Mouse (Mus musculus): ENCODE results near the gene 4930442H23Rik. TPM values are rescaled to one million over a fixed set of nuclear protein-coding genes. Genes with fewer than 3 reads are reported as not detected.
A peak's percentile ranks its signal among the peaks of the same experiment; 100 is the strongest.

Gene 4930442H23Rik
- polyA plus RNA-seq, 1 experiment from 2014 or later = 0.09 TPM

DNA sequence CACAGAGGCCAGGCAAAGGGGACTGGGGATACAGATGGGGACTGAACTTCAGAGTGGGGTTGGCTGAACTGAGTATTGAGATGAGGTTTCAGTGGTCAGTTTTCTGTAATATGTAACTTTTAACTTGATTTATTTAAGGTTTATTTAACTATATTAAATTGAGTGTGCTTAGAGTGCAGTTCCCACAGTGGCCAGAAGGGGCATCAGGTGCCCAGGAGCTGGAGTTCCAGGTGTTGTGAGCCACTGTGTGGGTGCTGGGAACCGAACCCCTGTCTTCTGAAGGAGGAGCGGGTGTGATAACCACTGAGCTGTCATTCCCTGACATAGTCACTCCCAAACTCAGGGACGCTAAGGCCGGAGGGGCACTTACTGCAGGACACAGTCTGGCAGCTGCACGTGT is 26.5 kb upstream of the 4930442H23Rik start:
- peaks cover 10% of the 10 kb centered on the region; the same call in 1 of the 2 replicates for H3K9me3 ChIP-seq (replicated peaks)
- H3K36me3 ChIP-seq = peaks cover 65% of the 10 kb centered on the region
- no peak for DNase-seq (ENCODE audit: low spot score)
- no peaks in the 10 kb centered on the region; the same call in 1 of the 2 replicates for H3K27me3 ChIP-seq (ENCODE audit: low read depth, poor library complexity, severe bottlenecking)
- H3K4me1 ChIP-seq = no peaks in the 10 kb centered on the region
- no peak overlapping the region for H3K27ac ChIP-seq (replicated peaks)
- H3K4me3 ChIP-seq = no peak overlapping the region
- WGBS = 92% methylated on average over 5 of the region's 5 CpGs

- Histone ChIP-seq H3K27ac (replicated peaks) (no peak overlapping the region), H3K9me3 (replicated peaks) (no peaks in the 10 kb centered on the region), H3K36me3 (peaks cover 9% of the 10 kb centered on the region; the same call in 1 of the 2 replicates), H3K27me3 (ENCODE audit: low read depth, poor library complexity, severe bottlenecking) (peaks cover 13% of the 10 kb centered on the region), H3K4me3 (no peak overlapping the region), H3K4me1 (peaks cover 4% of the 10 kb centered on the region; the same call in 1 of the 2 replicates)
- DNase-seq (ENCODE audit: low spot score) = no peak
- WGBS = 72% methylated on average over 4 of the region's 4 CpGs
Measured at GRCm38 (mm10) chr10:81204137-81204536, 20.5 kb upstream of the 4930442H23Rik start.

DNA sequence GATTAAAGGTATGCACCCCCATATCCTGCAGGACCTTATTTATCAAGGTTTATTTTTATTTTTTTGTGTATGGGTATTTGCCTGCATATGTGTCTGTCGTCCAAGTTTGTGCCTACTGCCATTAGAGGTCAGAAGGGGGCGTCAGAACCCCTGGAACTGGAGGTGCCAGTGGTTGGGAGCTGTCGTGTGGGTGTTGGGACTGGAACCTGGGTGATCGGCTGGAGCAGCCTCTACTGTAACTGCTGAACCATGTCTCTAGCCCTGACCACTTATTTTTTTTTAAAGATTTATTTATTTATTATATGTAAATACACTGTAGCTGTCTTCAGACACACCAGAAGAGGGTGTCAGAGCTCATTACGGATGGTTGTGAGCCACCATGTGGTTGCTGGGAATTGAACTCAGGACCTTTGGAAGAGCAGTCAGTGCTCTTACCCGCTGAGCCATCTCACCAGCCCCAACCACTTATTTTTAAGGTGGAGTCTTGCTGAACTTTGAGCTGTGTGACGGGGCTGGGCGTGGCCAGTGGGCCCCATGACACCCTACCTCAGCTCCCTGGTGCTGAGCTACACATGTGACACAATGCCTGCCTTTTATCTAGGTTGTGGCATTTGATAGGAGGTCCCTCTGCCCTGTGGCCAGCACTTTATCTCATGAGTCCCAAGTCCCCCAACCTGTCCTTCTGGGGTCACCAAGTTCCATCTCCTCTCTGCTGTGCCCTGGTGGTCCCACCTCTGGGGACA is 19.5 kb upstream of the 4930442H23Rik start:
- H3K27ac ChIP-seq (replicated peaks) = no peak overlapping the region
- peaks cover 5% of the 10 kb centered on the region; the same call in 1 of the 2 replicates for H3K36me3 ChIP-seq
- DNase-seq (ENCODE audit: low spot score) = no peak
- no peak overlapping the region for H3K4me3 ChIP-seq
- peaks cover 4% of the 10 kb centered on the region; the same call in 1 of the 2 replicates for H3K4me1 ChIP-seq
- WGBS = 74% methylated on average over 8 of the region's 8 CpGs
- H3K27me3 ChIP-seq (ENCODE audit: low read depth, poor library complexity, severe bottlenecking) = peaks cover 18% of the 10 kb centered on the region; the same call in 1 of the 2 replicates
- H3K9me3 ChIP-seq (replicated peaks) = no peaks in the 10 kb centered on the region

DNA sequence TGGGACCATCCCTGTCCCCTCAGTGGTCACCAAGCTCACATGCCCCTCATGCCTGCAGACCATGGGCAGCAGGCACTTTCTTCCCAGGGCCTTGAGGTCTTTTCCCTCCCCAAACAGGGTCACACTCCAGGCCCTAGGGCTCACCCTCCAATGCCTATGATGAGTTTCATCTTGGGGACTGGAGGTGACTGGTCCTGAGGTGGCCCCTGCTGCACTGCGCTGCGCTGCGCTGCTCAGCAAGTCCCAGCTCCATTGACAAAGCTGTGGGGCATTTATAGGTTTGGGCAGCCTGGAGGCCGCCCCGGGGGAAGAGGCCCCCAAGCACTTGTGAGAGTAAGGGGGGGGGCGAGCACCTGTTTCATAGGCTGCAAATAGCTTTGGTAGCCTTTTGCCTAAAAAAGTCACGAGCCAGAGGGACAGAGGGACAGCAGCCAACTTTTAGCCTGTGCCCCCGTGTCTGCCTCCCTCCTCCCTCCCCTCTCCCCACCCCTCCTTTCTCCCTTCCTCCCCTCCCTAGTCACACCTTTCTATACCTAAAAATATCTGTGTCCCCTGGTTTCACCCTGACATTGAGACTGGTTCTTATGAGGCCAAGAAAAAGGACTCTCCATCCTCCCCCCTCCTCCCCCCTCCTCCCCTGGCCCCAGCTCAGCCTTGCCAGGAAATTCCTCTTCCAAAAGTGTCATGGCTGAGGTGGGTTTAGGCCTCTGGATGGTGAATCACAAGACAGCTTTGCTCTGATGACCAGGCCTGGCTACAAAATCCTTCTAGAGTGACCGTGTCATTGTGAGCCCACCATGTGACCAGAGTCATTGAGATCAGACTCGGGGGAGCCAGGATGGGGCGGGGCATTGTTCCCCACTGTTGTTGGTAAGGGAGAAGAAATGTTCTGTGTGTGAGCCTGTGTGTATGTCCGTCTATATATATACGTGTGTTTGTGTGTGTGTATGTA is 18.4 kb upstream of the 4930442H23Rik start, which contains the start of gene Nmrk2:
Gene Nmrk2, minus strand, starts transcription at position 245 of the 952 bp plus-strand sequence.
- Histone ChIP-seq H3K4me1 (peaks cover 4% of the 10 kb centered on the region; the same call in 1 of the 2 replicates), H3K27ac (replicated peaks) (0 out of 2 replicates have a peak within 1 kb of the TSS, but pooled peaks have one; percentile 13), H3K27me3 (ENCODE audit: low read depth, poor library complexity, severe bottlenecking) (peaks cover 25% of the 10 kb centered on the region), H3K9me3 (replicated peaks) (no peaks in the 10 kb centered on the region), H3K4me3 (no peak within 1 kb of the TSS), H3K36me3 (peaks cover 3% of the 10 kb centered on the region; the same call in 1 of the 2 replicates)
- DNase-seq (ENCODE audit: low spot score) = no peak
- 65% methylated on average over 13 of the region's 13 CpGs for WGBS

DNA sequence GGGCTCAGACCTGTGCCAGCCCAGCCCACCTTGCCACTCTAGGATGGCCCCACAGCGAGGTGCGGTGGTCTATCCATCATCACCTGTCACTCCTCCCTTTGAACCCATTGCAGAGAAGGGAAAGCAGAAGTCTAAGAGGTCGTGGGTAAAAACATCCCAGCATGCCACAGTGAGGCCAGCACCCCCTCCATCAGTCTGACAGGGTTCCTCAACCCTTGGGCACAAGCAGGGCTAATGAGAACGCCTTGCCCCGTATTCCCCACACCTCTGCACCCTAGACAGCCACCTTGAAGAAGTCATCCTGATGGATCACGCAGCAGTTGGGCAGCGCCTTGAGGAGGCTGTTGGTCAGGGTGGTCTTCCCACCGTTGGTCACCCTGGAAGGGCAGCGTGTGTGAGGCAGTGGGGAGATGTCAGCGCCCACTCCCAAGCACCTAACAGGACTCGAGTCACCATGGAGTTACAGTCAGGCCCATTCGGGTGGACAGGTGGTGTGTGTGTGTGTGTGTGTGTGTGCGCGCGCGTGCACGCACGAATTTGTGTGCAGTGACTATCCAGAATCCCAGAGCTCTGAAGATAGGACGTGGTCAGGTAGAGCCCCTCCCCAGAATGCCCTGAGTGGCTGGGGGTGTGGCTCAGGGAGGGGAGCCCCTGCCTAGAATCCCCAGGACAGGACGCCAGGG is 17.1 kb upstream of the 4930442H23Rik start:
- Histone ChIP-seq H3K9me3 (replicated peaks) (no peaks in the 10 kb centered on the region), H3K4me3 (no peak overlapping the region), H3K36me3 (no peaks in the 10 kb centered on the region), H3K27me3 (ENCODE audit: low read depth, poor library complexity, severe bottlenecking) (peaks cover 38% of the 10 kb centered on the region), H3K4me1 (peaks cover 4% of the 10 kb centered on the region; the same call in 1 of the 2 replicates), H3K27ac (replicated peaks) (no peak overlapping the region)
- no peak for DNase-seq (ENCODE audit: low spot score)
- 81% methylated on average over 20 of the region's 20 CpGs for WGBS

- peaks cover 44% of the 10 kb centered on the region for H3K27me3 ChIP-seq (ENCODE audit: low read depth, poor library complexity, severe bottlenecking)
- no peaks in the 10 kb centered on the region for H3K9me3 ChIP-seq (replicated peaks)
- WGBS = 87% methylated on average over 13 of the region's 13 CpGs
- H3K4me1 ChIP-seq = peaks cover 4% of the 10 kb centered on the region; the same call in 1 of the 2 replicates
- no peaks in the 10 kb centered on the region for H3K36me3 ChIP-seq
- H3K4me3 ChIP-seq = no peak overlapping the region
- no peak for DNase-seq (ENCODE audit: low spot score)
- H3K27ac ChIP-seq (replicated peaks) = no peak overlapping the region
Measured at GRCm38 (mm10) chr10:81200141-81200540, 16.5 kb upstream of the 4930442H23Rik start.

DNA sequence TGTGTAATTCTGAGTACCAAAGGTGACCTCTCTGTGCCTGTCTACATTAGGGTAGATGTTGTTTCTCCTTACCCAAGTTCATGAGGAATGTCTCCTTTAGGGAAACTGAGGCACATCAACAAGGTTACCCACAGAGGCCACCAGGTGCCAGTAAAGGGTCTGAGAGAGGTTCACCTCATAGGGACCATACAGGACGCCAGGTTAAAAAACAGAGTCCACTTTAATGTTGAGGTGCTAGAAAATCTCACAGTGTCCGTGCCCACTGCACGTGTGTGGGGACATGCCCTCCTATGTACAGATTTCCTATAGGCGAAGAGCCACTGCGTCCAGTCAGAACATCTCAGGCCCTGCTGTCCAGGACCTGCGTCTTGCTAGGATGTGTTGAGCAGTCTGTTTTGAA is 15.3 kb upstream of the 4930442H23Rik start:
- no peaks in the 10 kb centered on the region for H3K9me3 ChIP-seq (replicated peaks)
- WGBS = 81% methylated on average over 6 of the region's 6 CpGs
- no peaks in the 10 kb centered on the region for H3K36me3 ChIP-seq
- H3K4me1 ChIP-seq = peaks cover 13% of the 10 kb centered on the region
- H3K4me3 ChIP-seq = no peak overlapping the region
- peaks cover 56% of the 10 kb centered on the region for H3K27me3 ChIP-seq (ENCODE audit: low read depth, poor library complexity, severe bottlenecking)
- no peak for DNase-seq (ENCODE audit: low spot score)
- no peak overlapping the region for H3K27ac ChIP-seq (replicated peaks)

- peak; percentile 69 for DNase-seq (ENCODE audit: low spot score)
- Histone ChIP-seq H3K27me3 (ENCODE audit: low read depth, poor library complexity, severe bottlenecking) (peaks cover 63% of the 10 kb centered on the region), H3K9me3 (replicated peaks) (no peaks in the 10 kb centered on the region), H3K4me3 (no peak overlapping the region), H3K36me3 (no peaks in the 10 kb centered on the region), H3K27ac (replicated peaks) (no peak overlapping the region), H3K4me1 (peaks cover 18% of the 10 kb centered on the region)
- 4% methylated on average over 9 of the region's 9 CpGs for WGBS
Measured at GRCm38 (mm10) chr10:81198230-81198629, 14.6 kb upstream of the 4930442H23Rik start.

- Histone ChIP-seq H3K27me3 (ENCODE audit: low read depth, poor library complexity, severe bottlenecking) (peaks cover 69% of the 10 kb centered on the region), H3K4me3 (no peak overlapping the region), H3K36me3 (no peaks in the 10 kb centered on the region), H3K4me1 (peaks cover 27% of the 10 kb centered on the region), H3K27ac (replicated peaks) (no peak overlapping the region), H3K9me3 (replicated peaks) (no peaks in the 10 kb centered on the region)
- no peak for DNase-seq (ENCODE audit: low spot score)
- WGBS = 58% methylated on average over 6 of the region's 6 CpGs
Measured at GRCm38 (mm10) chr10:81197305-81197704, 13.7 kb upstream of the 4930442H23Rik start.

GRCm38 (mm10) chr10:81196470-81197065 is 12.9 kb upstream of the 4930442H23Rik start:
- 68% methylated on average over 11 of the region's 11 CpGs for WGBS

DNA sequence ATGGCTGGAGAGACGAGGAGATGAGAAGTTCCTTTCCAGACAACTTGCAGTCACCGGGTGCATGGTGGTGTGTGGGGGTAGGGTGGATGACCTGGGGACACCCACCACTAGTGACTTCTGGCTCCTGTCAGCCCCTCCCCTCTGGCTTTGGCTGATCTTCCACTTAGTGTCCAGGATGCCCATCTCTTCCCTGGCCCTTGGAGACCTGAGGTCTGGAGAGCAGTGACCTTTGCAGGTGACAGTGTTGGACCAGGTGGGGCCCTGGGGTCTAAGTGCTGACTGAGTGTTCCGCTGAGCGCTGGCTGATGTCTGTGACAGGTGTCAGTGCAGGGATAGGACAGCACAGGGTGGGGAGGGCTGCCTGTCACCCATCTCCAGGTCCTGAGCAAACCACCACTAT is 11.7 kb upstream of the 4930442H23Rik start:
- H3K9me3 ChIP-seq (replicated peaks) = no peaks in the 10 kb centered on the region
- peaks cover 14% of the 10 kb centered on the region for H3K36me3 ChIP-seq
- H3K27me3 ChIP-seq (ENCODE audit: low read depth, poor library complexity, severe bottlenecking) = peaks cover 67% of the 10 kb centered on the region
- H3K27ac ChIP-seq (replicated peaks) = no peak overlapping the region
- no peak for DNase-seq (ENCODE audit: low spot score)
- H3K4me1 ChIP-seq = peaks cover 38% of the 10 kb centered on the region
- 0 out of 2 replicates have a peak overlapping the region, but pooled peaks have one; percentile 4 for H3K4me3 ChIP-seq
- 71% methylated on average over 4 of the region's 4 CpGs for WGBS

More at GRCm38 (mm10) chr10:81196470-81197065, 12.9 kb upstream of the 4930442H23Rik start:
- DNase-seq (ENCODE audit: low spot score) = no peak
- H3K4me3 ChIP-seq = no peak overlapping the region
- peaks cover under 1% of the 10 kb centered on the region; the same call in 1 of the 2 replicates for H3K36me3 ChIP-seq
- H3K9me3 ChIP-seq (replicated peaks) = no peaks in the 10 kb centered on the region
- H3K4me1 ChIP-seq = peaks cover 31% of the 10 kb centered on the region
- no peak overlapping the region for H3K27ac ChIP-seq (replicated peaks)
- H3K27me3 ChIP-seq (ENCODE audit: low read depth, poor library complexity, severe bottlenecking) = peaks cover 69% of the 10 kb centered on the region
